Mouse (Mus musculus): ENCODE data around the gene Morf4l1.
"Not testable (repeated sequence)": the region's sequence is repeated elsewhere in the genome, so short reads cannot be mapped to it uniquely, and the experiment has no call there.

Gene Morf4l1

GRCm38 (mm10) chr9:90113651-90114566, 665 bp downstream of the Morf4l1 start:
- peak; percentile 87 for DNase-seq (ENCODE audit: low spot score)

GRCm38 (mm10) chr9:90113151-90113550, 1.4 kb downstream of the Morf4l1 start:
- peak; percentile 23 for DNase-seq (ENCODE audit: low spot score)

GRCm38 (mm10) chr9:90109386-90109785, 5.2 kb downstream of the Morf4l1 start:
- no peak for DNase-seq (ENCODE audit: low spot score)

GRCm38 (mm10) chr9:90108272-90108671, 6.3 kb downstream of the Morf4l1 start:
- no peak for DNase-seq (ENCODE audit: low spot score)

- DNase-seq (ENCODE audit: low spot score) = no peak
Measured at GRCm38 (mm10) chr9:90106915-90107314, 7.7 kb downstream of the Morf4l1 start.

- DNase-seq (ENCODE audit: low spot score) = no peak
Measured at GRCm38 (mm10) chr9:90105462-90105861, 9.1 kb downstream of the Morf4l1 start.

- DNase-seq (ENCODE audit: low spot score) = peak; percentile 59
Measured at GRCm38 (mm10) chr9:90100760-90101159, 13.8 kb downstream of the Morf4l1 start.

GRCm38 (mm10) chr9:90098934-90099333, 15.6 kb downstream of the Morf4l1 start:
- no peak for DNase-seq (ENCODE audit: low spot score)

GRCm38 (mm10) chr9:90089339-90090104, 25.1 kb downstream of the Morf4l1 start:
- no peak for DNase-seq (ENCODE audit: low spot score)

GRCm38 (mm10) chr9:90087906-90088485, 26.6 kb downstream of the Morf4l1 start:
- DNase-seq (ENCODE audit: low spot score) = no peak

GRCm38 (mm10) chr9:90084766-90085468, 29.7 kb downstream of the Morf4l1 start:
- DNase-seq (ENCODE audit: low spot score) = no peak

GRCm38 (mm10) chr9:90084152-90084551, 30.4 kb downstream of the Morf4l1 start:
- DNase-seq (ENCODE audit: low spot score) = no peak

GRCm38 (mm10) chr9:90082992-90083391, 31.6 kb downstream of the Morf4l1 start:
- DNase-seq (ENCODE audit: low spot score) = no peak

GRCm38 (mm10) chr9:90081961-90082360, 32.6 kb downstream of the Morf4l1 start:
- DNase-seq (ENCODE audit: low spot score) = not testable (repeated sequence)

GRCm38 (mm10) chr9:90076849-90077461, 37.6 kb downstream of the Morf4l1 start:
- DNase-seq (ENCODE audit: low spot score) = peak; percentile 70

- no peak for DNase-seq (ENCODE audit: low spot score)
Measured at GRCm38 (mm10) chr9:90076131-90076530, 38.4 kb downstream of the Morf4l1 start.

GRCm38 (mm10) chr9:90075336-90075735, 39.2 kb downstream of the Morf4l1 start:
- DNase-seq (ENCODE audit: low spot score) = no peak

GRCm38 (mm10) chr9:90070174-90070573, 44.4 kb downstream of the Morf4l1 start:
- DNase-seq (ENCODE audit: low spot score) = no peak

GRCm38 (mm10) chr9:90069485-90069884, 45.1 kb downstream of the Morf4l1 start:
- DNase-seq (ENCODE audit: low spot score) = no peak

GRCm38 (mm10) chr9:90068786-90069185, 45.8 kb downstream of the Morf4l1 start:
- DNase-seq (ENCODE audit: low spot score) = no peak

- no peak for DNase-seq (ENCODE audit: low spot score)
Measured at GRCm38 (mm10) chr9:90067341-90067740, 47.2 kb downstream of the Morf4l1 start.

All from embryo, embryonic 10.5 days (tissue).